In genomic region chr9:53402291-53402711, GRCm38 (mm10) we compare ENCODE assay signal across 9 mouse cellular contexts. TPM values are rescaled to one million over a fixed set of nuclear protein-coding genes. Genes with fewer than 3 reads are reported as not detected.
A peak's percentile ranks its signal among the peaks of the same experiment; 100 is the strongest.
DNase-seq lines count a peak whose midpoint lies in the region; ATAC-seq and TF ChIP-seq lines count a peak whose summit lies in the region.
"Had no signal": no experiment of that assay in that cellular context is flagged by ENCODE, and none has a peak within 500 bp of the region (broad histone marks: within the 10 kb centered on the region; RNA-seq: fewer than 3 reads in every experiment).

Gene 4930550C14Rik (plus strand): TSS chr9:53402325.

- peaks cover 7% of the 10 kb centered on the region; the same call in 1 of the 2 replicates for H3K36me3 ChIP-seq in embryonic facial prominence, embryonic 14.5 days (ENCODE audit: control insufficient read depth, insufficient read depth, low read length)
- no peaks in the 10 kb centered on the region for H3K36me3 ChIP-seq in limb, embryonic 10.5 days
- H3K36me3 ChIP-seq in midbrain, embryonic 13.5 days, result no peaks in the 10 kb centered on the region

- peaks cover 12% of the 10 kb centered on the region; the same call in 1 of the 2 replicates for H3K4me1 ChIP-seq in embryonic facial prominence, embryonic 14.5 days (ENCODE audit: control insufficient read depth, insufficient read depth, low read length)
- H3K4me1 ChIP-seq in limb, embryonic 10.5 days, result peaks cover 25% of the 10 kb centered on the region
- H3K4me1 ChIP-seq in midbrain, embryonic 13.5 days (replicated peaks), result peaks cover 21% of the 10 kb centered on the region

- no peak for TF ChIP-seq CTCF in layer of hippocampus, adult 2 months (conservative IDR thresholded peaks at IDR 0.05)

- H3K27me3 ChIP-seq in embryonic facial prominence, embryonic 14.5 days (replicated peaks; ENCODE audit: control insufficient read depth, insufficient read depth, low read length), result no peaks in the 10 kb centered on the region
- no peaks in the 10 kb centered on the region for H3K27me3 ChIP-seq in limb, embryonic 10.5 days (ENCODE audit: low read depth, poor library complexity, severe bottlenecking)
- no peaks in the 10 kb centered on the region for H3K27me3 ChIP-seq in midbrain, embryonic 13.5 days

- intact Hi-C loops in heart, postnatal 36 days (cut with DNase I), result no loop called here

- H3K4me3 ChIP-seq in layer of hippocampus, adult 2 months, result peak within 1 kb of the TSS; percentile 2
- H3K4me3 ChIP-seq in embryonic facial prominence, embryonic 14.5 days (ENCODE audit: low read depth, low read length), result peak within 1 kb of the TSS; percentile 11
- no peak within 1 kb of the TSS for H3K4me3 ChIP-seq in limb, embryonic 10.5 days
- H3K4me3 ChIP-seq in midbrain, embryonic 13.5 days (replicated peaks), result no peak within 1 kb of the TSS
- H3K4me3 ChIP-seq: erythroblast, embryonic 14.5 days had no signal

- peak within 1 kb of the TSS; percentile 44 for H3K4me2 ChIP-seq in embryonic facial prominence, embryonic 14.5 days (ENCODE audit: low read depth, low read length)
- peak within 1 kb of the TSS; percentile 23; the same call in 1 of the 2 replicates for H3K4me2 ChIP-seq in midbrain, embryonic 13.5 days (replicated peaks)

- DNase-seq in layer of hippocampus, adult 2 months (ENCODE audit: low spot score in 2 of 2), result no peak
- DNase-seq in layer of hippocampus, adult 8-10 months (ENCODE audit: low spot score in 2 of 2), result no peak
- DNase-seq in embryonic facial prominence, embryonic 14.5 days (ENCODE audit: low spot score), result peak; percentile 88
- DNase-seq in heart, postnatal 36 days, result peak; percentile 23 to 36
- no peak for DNase-seq in limb, embryonic 10.5 days (ENCODE audit: low spot score)

- H3K9me3 ChIP-seq in embryonic facial prominence, embryonic 14.5 days (ENCODE audit: control insufficient read depth, low read length), result no peaks in the 10 kb centered on the region
- no peaks in the 10 kb centered on the region for H3K9me3 ChIP-seq in limb, embryonic 10.5 days (replicated peaks)
- no peaks in the 10 kb centered on the region for H3K9me3 ChIP-seq in midbrain, embryonic 13.5 days

- peak within 1 kb of the TSS; percentile 40 for H3K9ac ChIP-seq in embryonic facial prominence, embryonic 14.5 days (ENCODE audit: low read depth, low read length)
- no peak within 1 kb of the TSS for H3K9ac ChIP-seq in midbrain, embryonic 13.5 days (replicated peaks)

- peak within 1 kb of the TSS; percentile 24 for H3K27ac ChIP-seq in layer of hippocampus, adult 2 months
- H3K27ac ChIP-seq in embryonic facial prominence, embryonic 14.5 days (replicated peaks; ENCODE audit: low read depth, low read length), result peak within 1 kb of the TSS; percentile 67
- H3K27ac ChIP-seq in limb, embryonic 10.5 days, result peak within 1 kb of the TSS; percentile 56
- no peak within 1 kb of the TSS for H3K27ac ChIP-seq in midbrain, embryonic 13.5 days

- peak; percentile 15; the same call in 1 of the 2 replicates for ATAC-seq in embryonic facial prominence, embryonic 14.5 days (ENCODE audit: low read depth)
- ATAC-seq in midbrain, embryonic 13.5 days, result no peak
- ATAC-seq in megakaryocyte, adult 5-6 weeks (ENCODE audit: poor library complexity, severe bottlenecking), result no peak
- no peak for ATAC-seq in monocyte, adult 5-6 weeks (replicated peaks; ENCODE audit: insufficient number of reproducible peaks, low FRiP score, low TSS enrichment, poor library complexity, severe bottlenecking)

- 13% methylated on average over 11 of the region's 11 CpGs for WGBS in embryonic facial prominence, embryonic 14.5 days
- 15% methylated on average over 11 of the region's 11 CpGs for WGBS in limb, embryonic 10.5 days
- 25% methylated on average over 11 of the region's 11 CpGs for WGBS in midbrain, embryonic 13.5 days

RNA-seq across cellular contexts. Expression of gene 4930550C14Rik, which starts in this region (rescaled TPM):
- not detected for total RNA-seq in layer of hippocampus, adult 2 months (2021)
- total RNA-seq in layer of hippocampus, adult 8-10 months (2022), result under 1 TPM in 3 of 4 experiments, not detected in 1; 0.36 to 0.65 (median 0.39) TPM
- polyA plus RNA-seq in embryonic facial prominence, embryonic 14.5 days (2014; fragmentation: Nextera tagmentation; extraction: Ambion mirVana), result 1.1 and 1.3 TPM in 2 replicates
- under 1 TPM in 1 of 2 experiments, not detected in 1; 0.35 TPM for total RNA-seq in heart, postnatal 36 days (2021)
- 0.33 and 0.63 TPM in 2 replicates for polyA plus RNA-seq in limb, embryonic 10.5 days (2016; fragmentation: Nextera tagmentation; extraction: Ambion mirVana)
- polyA plus RNA-seq in midbrain, embryonic 13.5 days (2015; fragmentation: Nextera tagmentation; extraction: Ambion mirVana), result 0.17 and 0.18 TPM in 2 replicates
- total RNA-seq in megakaryocyte, adult 5-6 weeks (2015), result not detected in 2 replicates
- total RNA-seq in megakaryocyte, adult 5-6 weeks (2017), result 0.18 TPM in 1 of 2 replicates, not detected in the other
- not detected in 3 replicates for total RNA-seq in monocyte, adult 5-6 weeks (2017)

Comparison
In these comparisons a context has a peak if more than half of its experiments do, and no peak if none do; other contexts are left out.
1. Peak in DNase-seq in heart, postnatal 36 days; RNA of the gene not detected or under 1 TPM.
2. H3K4me3 ChIP-seq: peak in layer of hippocampus, adult 2 months (single experiment) and embryonic facial prominence, embryonic 14.5 days (single experiment); none in limb, embryonic 10.5 days (single experiment) and midbrain, embryonic 13.5 days (single experiment).